Mouse (Mus musculus) frontal cortex, postnatal 14 days (tissue): ENCODE results near the gene Angpt4.

Source experiments
- DNase-seq, 2 experiments: peaks; one replicate each; pipeline ENCODE4 v3.0.0; 2022; ENCODE audit warnings: low spot score in 2 of 2

Angpt4 gene

GRCm38 (mm10) chr2:151914120-151914519 lies 3.1 kb downstream of the Angpt4 start:
- no peak for DNase-seq

- DNase-seq = no peak
These were observed 4.1 kb downstream of the Angpt4 start for GRCm38 (mm10) chr2:151915111-151915510.

DNA sequence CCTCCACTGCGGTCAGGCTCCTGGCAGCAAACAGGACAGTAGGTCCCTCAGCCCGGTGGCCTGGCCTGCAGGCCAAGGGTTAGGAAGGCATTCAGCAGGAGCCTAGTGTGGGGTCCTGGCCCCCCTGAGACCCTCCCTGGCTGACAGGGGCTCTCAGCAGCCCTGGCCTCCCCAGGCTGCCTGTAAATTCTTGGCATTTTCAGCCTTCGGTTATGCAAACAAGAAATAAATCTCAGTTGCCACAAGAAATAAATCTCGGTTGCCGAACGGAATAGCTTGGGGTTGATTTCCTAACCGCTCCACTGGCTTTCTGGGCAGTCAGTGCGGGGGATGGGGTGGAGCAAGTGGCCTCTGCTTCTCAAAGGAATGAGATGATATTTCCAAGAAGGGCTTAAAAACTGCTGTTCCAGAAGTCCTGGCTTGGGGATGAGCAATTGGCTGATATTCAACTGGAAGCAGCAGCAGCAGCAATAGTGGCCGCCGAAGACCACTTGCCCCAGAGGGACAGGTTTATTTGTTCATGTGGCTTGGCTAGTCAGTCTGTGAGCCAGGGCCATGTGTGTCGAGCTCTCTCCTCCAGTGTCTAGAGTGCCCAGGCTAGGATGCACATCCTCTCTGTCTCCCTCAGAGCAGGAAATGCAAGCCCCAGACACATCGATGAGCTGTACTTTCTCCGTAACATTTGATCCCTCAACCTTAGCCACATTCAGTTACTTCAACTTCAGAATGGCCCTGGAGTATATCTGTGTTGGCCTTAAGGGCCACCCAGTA lies 5.2 kb downstream of the Angpt4 start:
- no peak for DNase-seq

GRCm38 (mm10) chr2:151919140-151919539 lies 8.1 kb downstream of the Angpt4 start:
- no peak for DNase-seq

GRCm38 (mm10) chr2:151921068-151921467 lies 10.1 kb downstream of the Angpt4 start:
- DNase-seq = no peak

DNA sequence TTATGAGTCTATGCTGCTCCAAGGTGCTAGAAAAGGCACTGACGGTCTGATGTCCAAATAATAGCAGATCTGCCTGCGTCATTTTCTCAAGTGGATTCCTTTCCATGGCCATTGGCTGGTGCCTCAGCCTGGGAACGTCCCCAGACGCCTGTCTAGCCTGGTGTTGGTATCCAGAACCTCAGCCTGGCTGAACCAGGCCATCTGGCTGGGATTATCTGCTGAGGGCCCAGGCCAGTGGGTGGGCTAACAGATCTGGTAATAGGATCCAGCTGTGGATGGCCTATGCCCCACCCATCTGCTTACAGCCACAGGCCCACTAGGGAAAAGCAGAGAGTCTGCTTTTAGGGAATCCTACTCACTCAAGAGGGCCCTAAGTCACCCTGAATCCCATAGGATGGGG lies 10.6 kb downstream of the Angpt4 start:
- no peak for DNase-seq

DNA sequence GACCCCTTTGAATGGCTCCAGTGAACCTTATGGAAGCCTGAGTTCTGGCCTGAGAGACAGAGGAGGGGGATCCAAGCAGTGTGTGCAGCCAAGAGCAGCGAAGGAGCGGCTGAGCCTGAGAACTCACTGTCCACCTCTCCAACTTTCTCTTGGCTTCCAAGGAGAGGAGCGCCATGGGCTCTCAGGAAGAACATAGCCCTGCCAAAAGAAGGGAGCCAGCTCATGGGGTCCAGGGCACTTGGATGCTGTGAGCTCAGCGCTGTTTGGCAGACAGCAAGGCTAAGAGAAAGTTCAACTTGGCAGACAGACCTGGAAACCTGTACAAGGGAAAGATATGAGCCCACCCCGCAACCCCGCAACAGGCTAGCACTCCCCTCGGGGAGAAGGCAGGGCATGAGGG lies 13.3 kb downstream of the Angpt4 start:
- DNase-seq = no peak

DNA sequence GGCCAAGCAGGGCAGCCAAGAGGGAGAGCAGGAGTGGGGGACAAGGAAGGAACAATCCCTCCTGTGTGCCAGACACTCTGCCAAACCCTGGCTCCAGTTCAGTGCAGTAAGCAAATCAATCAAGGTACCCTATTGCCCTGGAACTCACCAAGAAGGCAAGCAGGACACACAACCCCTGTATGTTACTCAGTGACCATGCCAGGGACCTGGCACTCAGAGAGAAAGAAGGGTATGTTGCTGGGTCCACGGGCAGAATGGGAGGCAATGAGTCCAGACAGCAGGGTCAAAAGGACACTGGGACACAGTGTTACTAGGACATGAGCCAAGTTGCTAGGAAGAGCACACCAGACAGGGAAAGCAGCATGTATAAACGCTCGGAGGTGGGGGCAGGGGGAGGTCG lies 14.7 kb downstream of the Angpt4 start:
- DNase-seq = no peak

DNA sequence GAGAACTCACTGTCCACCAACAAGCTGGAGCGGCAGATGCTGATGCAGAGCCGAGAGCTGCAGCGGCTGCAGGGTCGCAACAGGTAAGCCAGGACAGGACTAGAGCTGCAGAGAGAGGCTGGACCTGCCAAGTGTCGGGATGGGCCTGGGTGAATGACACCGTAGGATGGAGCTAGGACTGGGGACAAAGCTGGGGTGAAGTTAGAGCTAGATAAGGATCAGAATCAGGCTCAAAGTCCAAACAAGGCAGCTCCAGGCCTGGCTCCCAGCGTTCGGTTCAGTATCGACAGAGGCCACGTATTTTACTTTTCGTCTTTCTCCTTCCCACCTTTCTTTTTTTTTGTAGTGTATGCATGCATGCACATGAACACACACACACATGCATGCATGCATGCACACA lies 16.1 kb downstream of the Angpt4 start:
- no peak for DNase-seq

GRCm38 (mm10) chr2:151930389-151931074 lies 19.5 kb downstream of the Angpt4 start:
- peak; percentile 67 to 77 for DNase-seq

- no peak for DNase-seq
These were observed 26.9 kb downstream of the Angpt4 start for GRCm38 (mm10) chr2:151937893-151938292.

DNA sequence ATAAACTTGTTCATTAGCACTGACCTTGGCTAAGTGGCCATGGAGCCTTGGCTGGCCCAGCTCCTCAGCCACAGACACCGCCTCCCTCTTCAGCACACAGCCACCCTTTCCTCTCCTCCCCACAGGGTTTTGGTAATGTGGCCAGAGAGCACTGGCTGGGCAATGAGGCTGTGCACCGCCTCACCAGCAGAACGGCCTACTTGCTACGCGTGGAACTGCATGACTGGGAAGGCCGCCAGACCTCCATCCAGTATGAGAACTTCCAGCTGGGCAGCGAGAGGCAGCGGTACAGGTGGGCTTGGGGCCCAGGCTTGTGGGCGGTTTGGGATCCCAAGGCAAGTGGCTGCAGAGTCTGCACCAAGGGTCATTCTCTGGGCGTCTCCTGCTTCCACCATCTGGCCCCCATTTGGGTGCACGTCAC lies 27.8 kb downstream of the Angpt4 start:
- no peak for DNase-seq

DNA sequence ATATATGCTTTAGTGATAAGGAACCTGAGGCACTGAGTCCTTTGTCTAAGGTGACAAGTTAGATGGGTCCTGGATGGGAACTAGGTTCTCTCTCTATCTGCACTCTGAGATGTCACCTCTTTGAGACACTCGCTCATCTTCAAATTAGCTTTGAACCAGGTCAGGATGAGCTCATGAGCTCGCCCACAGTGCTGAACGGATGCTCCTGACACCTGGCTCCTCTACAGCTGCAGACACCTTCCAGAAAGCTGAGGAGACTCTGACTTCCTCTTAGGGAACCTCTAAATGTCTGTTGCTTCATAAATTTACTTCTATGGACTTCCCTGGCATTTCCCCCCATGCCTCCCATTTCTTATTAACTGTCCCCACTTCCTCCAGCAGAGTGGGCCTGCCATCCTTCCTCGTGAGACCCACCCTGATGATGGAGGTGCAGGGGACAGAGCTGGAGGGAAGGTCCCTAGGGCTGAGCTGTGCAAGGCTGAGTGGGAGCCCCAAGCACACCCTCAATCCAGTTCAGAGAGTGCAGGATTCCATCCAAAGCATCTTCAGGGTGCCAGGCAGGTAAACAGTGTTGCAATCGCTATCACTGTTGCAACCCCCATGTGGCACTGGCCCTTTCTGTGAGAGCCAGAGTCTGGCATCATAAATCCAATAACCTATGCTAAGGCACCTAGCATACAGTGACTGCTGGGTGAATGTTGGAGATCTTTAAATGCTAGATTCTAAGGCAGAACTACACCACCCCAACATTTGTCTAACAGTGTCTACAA lies 28.8 kb downstream of the Angpt4 start:
- DNase-seq = no peak

GRCm38 (mm10) chr2:151941269-151941668 lies 30.3 kb downstream of the Angpt4 start:
- no peak for DNase-seq

GRCm38 (mm10) chr2:151944106-151944505 lies 33.1 kb downstream of the Angpt4 start:
- DNase-seq = no peak

DNA sequence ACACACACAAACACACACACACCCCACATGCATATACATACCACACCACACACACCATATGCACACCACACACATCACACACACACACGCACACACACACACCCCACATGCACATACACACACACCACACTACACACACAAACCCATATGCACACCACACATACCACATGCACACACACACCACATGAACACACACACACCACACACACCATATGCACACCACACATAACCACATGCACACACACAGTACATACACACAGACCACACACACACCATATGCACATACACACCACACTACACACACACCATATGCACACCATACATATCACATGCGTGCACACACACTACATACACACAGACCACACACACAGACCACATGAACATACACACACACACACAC lies 36.6 kb downstream of the Angpt4 start:
- no peak for DNase-seq

DNA sequence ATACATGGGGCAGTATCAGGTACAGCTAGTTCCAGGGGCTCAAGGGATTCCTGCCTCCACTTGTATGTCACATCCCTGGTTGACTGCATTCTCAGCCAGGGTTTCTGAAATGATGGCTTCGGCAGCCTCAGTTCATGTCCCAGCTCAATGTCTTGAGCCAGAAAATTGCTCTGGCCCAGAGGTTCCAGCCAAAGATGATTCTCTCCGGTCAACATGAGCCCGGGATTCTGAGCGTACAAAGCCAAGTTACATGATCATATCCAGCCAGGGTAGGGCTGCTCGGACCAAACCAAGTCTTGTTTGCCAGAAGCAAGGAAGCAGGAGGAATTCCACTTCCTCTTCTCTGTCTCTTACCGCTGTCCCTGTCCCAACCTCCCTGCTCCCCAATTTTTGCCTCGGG lies 37.3 kb downstream of the Angpt4 start:
- DNase-seq = no peak

DNA sequence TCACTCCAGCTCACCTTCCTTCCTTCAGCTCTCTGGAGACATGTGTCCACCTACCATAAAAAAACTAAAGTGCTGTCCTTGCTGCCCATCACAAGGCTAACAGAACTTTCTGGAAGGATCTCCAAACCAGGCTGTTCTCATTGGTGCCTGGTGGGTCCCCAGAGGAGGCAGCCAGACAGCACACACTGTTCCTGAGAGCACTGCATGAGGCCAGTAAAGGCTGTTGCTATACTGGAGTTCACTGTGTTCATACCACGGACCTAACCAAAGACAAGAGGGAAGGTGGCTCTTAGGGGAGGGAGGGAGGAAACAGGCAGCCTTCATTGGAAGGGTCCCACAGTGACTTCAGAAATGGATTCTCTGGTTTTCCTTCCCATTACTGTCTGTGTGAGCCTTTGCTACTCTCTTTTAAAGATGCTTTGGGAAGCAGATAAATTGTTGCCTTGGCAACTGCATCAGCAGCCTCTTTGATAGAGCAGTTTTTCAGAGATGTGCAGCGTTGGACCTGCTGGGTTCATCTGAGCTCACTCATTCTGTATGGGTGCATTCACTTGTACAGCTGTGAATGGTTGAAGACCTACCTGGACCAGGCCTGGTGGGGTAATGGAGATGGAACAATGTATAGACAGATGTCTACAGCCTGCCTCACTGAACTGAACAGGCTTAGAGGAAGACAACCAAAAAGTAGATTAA lies 38.2 kb downstream of the Angpt4 start:
- DNase-seq = no peak

DNA sequence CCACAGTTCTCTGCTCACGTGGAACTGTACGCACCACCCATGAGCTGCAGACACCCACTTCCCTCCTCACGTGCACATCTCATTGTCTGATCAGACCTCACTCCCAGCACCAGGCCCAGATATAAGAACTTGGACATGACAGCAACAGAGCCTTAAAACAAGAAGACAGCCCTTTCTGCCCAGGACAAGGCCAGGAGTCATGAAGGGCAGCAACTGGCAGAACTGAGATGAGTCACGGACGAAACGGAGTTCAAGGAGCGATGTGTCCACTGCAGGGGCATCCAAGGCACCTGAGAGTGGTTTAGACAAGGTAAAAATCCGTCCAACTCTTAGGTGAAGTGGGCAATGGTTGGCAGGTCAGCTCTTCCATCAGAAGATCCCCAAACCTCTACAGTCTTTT lies 42.7 kb downstream of the Angpt4 start:
- no peak for DNase-seq

GRCm38 (mm10) chr2:151956500-151957137 lies 45.6 kb downstream of the Angpt4 start:
- DNase-seq = no peak

- DNase-seq = no peak
These were observed 48.3 kb downstream of the Angpt4 start for GRCm38 (mm10) chr2:151959274-151959673.
